Mouse (Mus musculus): Measurements from ENCODE around the gene Zfp629. TPM values are rescaled to one million over a fixed set of nuclear protein-coding genes. Genes with fewer than 3 reads are reported as not detected.

Gene Zfp629
- polyA plus RNA-seq, 1 experiment from 2014 or later, result 37.9 TPM

GRCm38 (mm10) chr7:127611561-127611960, 4.0 kb downstream of the Zfp629 start:
- Histone ChIP-seq H3K4me1 (ENCODE audit: control insufficient read depth, insufficient read depth, low read length) (peaks cover 2% of the 10 kb centered on the region; the same call in 1 of the 2 replicates), H3K9ac (ENCODE audit: low read length) (no peak overlapping the region), H3K27me3 (ENCODE audit: control insufficient read depth, insufficient read depth, low read length) (no peaks in the 10 kb centered on the region), H3K36me3 (ENCODE audit: control insufficient read depth, insufficient read depth, low read length) (peaks cover 28% of the 10 kb centered on the region), H3K4me2 (ENCODE audit: low read depth) (no peak overlapping the region), H3K9me3 (ENCODE audit: control insufficient read depth, low read length) (no peaks in the 10 kb centered on the region), H3K27ac (ENCODE audit: low read depth, low read length) (no peak overlapping the region), H3K4me3 (ENCODE audit: low read depth, low read length) (no peak overlapping the region)
- WGBS, result 97% methylated on average over 26 of the region's 26 CpGs
- DNase-seq (ENCODE audit: low spot score) (no peak), ATAC-seq (ENCODE audit: insufficient read depth, low FRiP score, low TSS enrichment) (no peak)

GRCm38 (mm10) chr7:127611011-127611410, 4.6 kb downstream of the Zfp629 start:
- Histone ChIP-seq H3K27me3 (ENCODE audit: control insufficient read depth, insufficient read depth, low read length) (no peaks in the 10 kb centered on the region), H3K4me1 (ENCODE audit: control insufficient read depth, insufficient read depth, low read length) (no peaks in the 10 kb centered on the region; the same call in 1 of the 2 replicates), H3K27ac (ENCODE audit: low read depth, low read length) (no peak overlapping the region), H3K9ac (ENCODE audit: low read length) (no peak overlapping the region), H3K4me2 (ENCODE audit: low read depth) (no peak overlapping the region), H3K4me3 (ENCODE audit: low read depth, low read length) (no peak overlapping the region), H3K9me3 (ENCODE audit: control insufficient read depth, low read length) (no peaks in the 10 kb centered on the region), H3K36me3 (ENCODE audit: control insufficient read depth, insufficient read depth, low read length) (peaks cover 28% of the 10 kb centered on the region)
- 96% methylated on average over 29 of the region's 29 CpGs for WGBS
- ATAC-seq (ENCODE audit: insufficient read depth, low FRiP score, low TSS enrichment) (no peak), DNase-seq (ENCODE audit: low spot score) (no peak)

GRCm38 (mm10) chr7:127607150-127607549, 8.4 kb downstream of the Zfp629 start:
- DNase-seq (ENCODE audit: low spot score), result no peak
- ATAC-seq (ENCODE audit: insufficient read depth, low FRiP score, low TSS enrichment), result no peak

GRCm38 (mm10) chr7:127604256-127604655, 11.3 kb downstream of the Zfp629 start:
- Histone ChIP-seq H3K27ac (ENCODE audit: low read depth, low read length) (no peak overlapping the region), H3K4me1 (ENCODE audit: control insufficient read depth, insufficient read depth, low read length) (no peaks in the 10 kb centered on the region), H3K9me3 (ENCODE audit: control insufficient read depth, low read length) (no peaks in the 10 kb centered on the region), H3K9ac (ENCODE audit: low read length) (no peak overlapping the region), H3K27me3 (ENCODE audit: control insufficient read depth, insufficient read depth, low read length) (no peaks in the 10 kb centered on the region), H3K4me2 (ENCODE audit: low read depth) (no peak overlapping the region), H3K4me3 (ENCODE audit: low read depth, low read length) (no peak overlapping the region), H3K36me3 (ENCODE audit: control insufficient read depth, insufficient read depth, low read length) (peaks cover 13% of the 10 kb centered on the region)
- 90% methylated on average over 10 of the region's 10 CpGs for WGBS
- ATAC-seq (ENCODE audit: insufficient read depth, low FRiP score, low TSS enrichment) (no peak), DNase-seq (ENCODE audit: low spot score) (no peak)

More at GRCm38 (mm10) chr7:127607150-127607549, 8.4 kb downstream of the Zfp629 start:
- no peak overlapping the region for H3K9ac ChIP-seq (ENCODE audit: low read length)
- peaks cover 31% of the 10 kb centered on the region for H3K36me3 ChIP-seq (ENCODE audit: control insufficient read depth, insufficient read depth, low read length)
- H3K27ac ChIP-seq (ENCODE audit: low read depth, low read length), result no peak overlapping the region
- no peaks in the 10 kb centered on the region for H3K27me3 ChIP-seq (ENCODE audit: control insufficient read depth, insufficient read depth, low read length)
- H3K4me2 ChIP-seq (ENCODE audit: low read depth), result no peak overlapping the region
- H3K4me1 ChIP-seq (ENCODE audit: control insufficient read depth, insufficient read depth, low read length), result no peaks in the 10 kb centered on the region
- WGBS, result 90% methylated on average over 6 of the region's 6 CpGs
- H3K4me3 ChIP-seq (ENCODE audit: low read depth, low read length), result no peak overlapping the region
- no peaks in the 10 kb centered on the region for H3K9me3 ChIP-seq (ENCODE audit: control insufficient read depth, low read length)

GRCm38 (mm10) chr7:127602903-127603302, 12.7 kb downstream of the Zfp629 start:
- Histone ChIP-seq H3K4me3 (ENCODE audit: low read depth, low read length) (no peak overlapping the region), H3K27me3 (ENCODE audit: control insufficient read depth, insufficient read depth, low read length) (no peaks in the 10 kb centered on the region), H3K4me2 (ENCODE audit: low read depth) (no peak overlapping the region), H3K4me1 (ENCODE audit: control insufficient read depth, insufficient read depth, low read length) (no peaks in the 10 kb centered on the region), H3K36me3 (ENCODE audit: control insufficient read depth, insufficient read depth, low read length) (peaks cover 20% of the 10 kb centered on the region), H3K27ac (ENCODE audit: low read depth, low read length) (no peak overlapping the region), H3K9me3 (ENCODE audit: control insufficient read depth, low read length) (no peaks in the 10 kb centered on the region), H3K9ac (ENCODE audit: low read length) (no peak overlapping the region)
- DNase-seq (ENCODE audit: low spot score), result no peak
- no peak for ATAC-seq (ENCODE audit: insufficient read depth, low FRiP score, low TSS enrichment)
- 97% methylated on average over 2 of the region's 2 CpGs for WGBS

- Histone ChIP-seq H3K4me2 (ENCODE audit: low read depth) (no peak overlapping the region), H3K9me3 (ENCODE audit: control insufficient read depth, low read length) (no peaks in the 10 kb centered on the region), H3K4me3 (ENCODE audit: low read depth, low read length) (no peak overlapping the region), H3K9ac (ENCODE audit: low read length) (no peak overlapping the region), H3K36me3 (ENCODE audit: control insufficient read depth, insufficient read depth, low read length) (peaks cover 26% of the 10 kb centered on the region), H3K27me3 (ENCODE audit: control insufficient read depth, insufficient read depth, low read length) (no peaks in the 10 kb centered on the region), H3K27ac (ENCODE audit: low read depth, low read length) (no peak overlapping the region), H3K4me1 (ENCODE audit: control insufficient read depth, insufficient read depth, low read length) (no peaks in the 10 kb centered on the region)
- DNase-seq (ENCODE audit: low spot score), result no peak
- ATAC-seq (ENCODE audit: insufficient read depth, low FRiP score, low TSS enrichment), result no peak
- WGBS, result 83% methylated on average over 4 of the region's 4 CpGs
Measured at GRCm38 (mm10) chr7:127601735-127602134, 13.9 kb downstream of the Zfp629 start.

- H3K9ac ChIP-seq (ENCODE audit: low read length), result no peak overlapping the region
- no peaks in the 10 kb centered on the region for H3K27me3 ChIP-seq (ENCODE audit: control insufficient read depth, insufficient read depth, low read length)
- H3K4me1 ChIP-seq (ENCODE audit: control insufficient read depth, insufficient read depth, low read length), result no peaks in the 10 kb centered on the region
- H3K4me3 ChIP-seq (ENCODE audit: low read depth, low read length), result no peak overlapping the region
- ATAC-seq (ENCODE audit: insufficient read depth, low FRiP score, low TSS enrichment), result no peak
- no peaks in the 10 kb centered on the region for H3K9me3 ChIP-seq (ENCODE audit: control insufficient read depth, low read length)
- H3K27ac ChIP-seq (ENCODE audit: low read depth, low read length), result no peak overlapping the region
- H3K36me3 ChIP-seq (ENCODE audit: control insufficient read depth, insufficient read depth, low read length), result peaks cover 33% of the 10 kb centered on the region
- no peak overlapping the region for H3K4me2 ChIP-seq (ENCODE audit: low read depth)
- no peak for DNase-seq (ENCODE audit: low spot score)
- WGBS, result 98% methylated on average over 7 of the region's 7 CpGs
Measured at GRCm38 (mm10) chr7:127600612-127601011, 15.0 kb downstream of the Zfp629 start.

- Histone ChIP-seq H3K27me3 (ENCODE audit: control insufficient read depth, insufficient read depth, low read length) (no peaks in the 10 kb centered on the region), H3K36me3 (ENCODE audit: control insufficient read depth, insufficient read depth, low read length) (peaks cover 54% of the 10 kb centered on the region), H3K4me2 (ENCODE audit: low read depth) (no peak overlapping the region), H3K9ac (ENCODE audit: low read length) (no peak overlapping the region), H3K4me3 (ENCODE audit: low read depth, low read length) (no peak overlapping the region), H3K9me3 (ENCODE audit: control insufficient read depth, low read length) (no peaks in the 10 kb centered on the region), H3K4me1 (ENCODE audit: control insufficient read depth, insufficient read depth, low read length) (no peaks in the 10 kb centered on the region), H3K27ac (ENCODE audit: low read depth, low read length) (no peak overlapping the region)
- no peak for DNase-seq (ENCODE audit: low spot score)
- 96% methylated on average over 17 of the region's 17 CpGs for WGBS
- ATAC-seq (ENCODE audit: insufficient read depth, low FRiP score, low TSS enrichment), result no peak
Measured at GRCm38 (mm10) chr7:127596747-127597146, 18.9 kb downstream of the Zfp629 start.

- Histone ChIP-seq H3K4me1 (ENCODE audit: control insufficient read depth, insufficient read depth, low read length) (peaks cover 7% of the 10 kb centered on the region), H3K27me3 (ENCODE audit: control insufficient read depth, insufficient read depth, low read length) (no peaks in the 10 kb centered on the region), H3K4me3 (ENCODE audit: low read depth, low read length) (no peak overlapping the region), H3K36me3 (ENCODE audit: control insufficient read depth, insufficient read depth, low read length) (peaks cover 45% of the 10 kb centered on the region), H3K9me3 (ENCODE audit: control insufficient read depth, low read length) (no peaks in the 10 kb centered on the region), H3K4me2 (ENCODE audit: low read depth) (no peak overlapping the region), H3K9ac (ENCODE audit: low read length) (no peak overlapping the region), H3K27ac (ENCODE audit: low read depth, low read length) (no peak overlapping the region)
- WGBS, result 88% methylated on average over 14 of the region's 14 CpGs
- ATAC-seq (ENCODE audit: insufficient read depth, low FRiP score, low TSS enrichment) (no peak), DNase-seq (ENCODE audit: low spot score) (no peak)
Measured at GRCm38 (mm10) chr7:127592575-127592974, 23.0 kb downstream of the Zfp629 start.
